26 mouse cellular contexts compared by ENCODE assay signal in the genomic region with DNA sequence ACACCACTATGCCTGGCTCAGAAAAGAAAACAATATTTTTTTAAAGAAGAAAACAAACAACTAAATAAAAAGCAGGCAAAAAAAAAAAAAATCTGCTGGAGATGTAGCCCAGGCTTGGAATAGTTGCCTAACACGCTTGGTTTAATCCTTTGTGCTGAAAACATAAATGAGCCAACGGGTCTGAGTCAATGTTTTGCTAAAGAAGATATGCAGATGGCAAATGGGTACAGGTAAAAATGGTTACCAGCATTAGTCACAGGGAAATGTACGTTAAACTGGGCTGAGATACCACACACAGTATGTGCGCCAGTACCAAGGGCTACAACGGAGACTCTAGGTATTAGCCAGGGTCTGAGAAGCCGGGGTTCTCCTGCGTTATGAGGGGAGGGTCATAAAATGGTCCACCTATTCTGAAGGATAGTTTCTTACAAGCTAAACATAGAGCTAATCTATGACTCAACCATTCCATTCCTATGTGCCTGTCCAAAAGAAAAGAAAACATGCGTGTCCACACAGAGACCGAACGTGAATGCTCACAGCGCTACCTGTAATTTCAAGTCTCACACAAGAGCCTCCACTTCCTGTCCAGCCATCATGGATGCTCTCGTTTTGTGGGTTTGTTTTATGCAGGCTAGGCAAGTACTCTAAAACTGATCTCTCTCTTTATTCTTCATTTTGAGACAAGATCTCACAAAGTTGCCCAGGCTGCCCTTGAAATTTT. TPM values are rescaled to one million over a fixed set of nuclear protein-coding genes. Genes with fewer than 3 reads are reported as not detected.
DNase-seq lines count a peak whose midpoint lies in the region; ATAC-seq lines count a peak whose summit lies in the region.
"Had no signal": no experiment of that assay in that cellular context is flagged by ENCODE, and none has a peak within 500 bp of the region (broad histone marks: within the 10 kb centered on the region; RNA-seq: fewer than 3 reads in every experiment).

No protein-coding gene starts in this region.

- H3K9me3 ChIP-seq in forebrain, embryonic 10.5 days = no peaks in the 10 kb centered on the region
- H3K9me3 ChIP-seq: embryonic facial prominence, embryonic 10.5 days; embryonic facial prominence, embryonic 12.5 days; forebrain, embryonic 12.5 days; G1E had no signal

- H3K27me3 ChIP-seq in forebrain, embryonic 10.5 days (ENCODE audit: poor library complexity, severe bottlenecking) = no peaks in the 10 kb centered on the region
- H3K27me3 ChIP-seq: embryonic facial prominence, embryonic 12.5 days; forebrain, embryonic 12.5 days had no signal

- no peak overlapping the region for H3K4me3 ChIP-seq in forebrain, embryonic 10.5 days
- H3K4me3 ChIP-seq: embryonic facial prominence, embryonic 10.5 days; embryonic facial prominence, embryonic 12.5 days; forebrain, embryonic 12.5 days had no signal

- peak; percentile 47; the same call in 1 of the 2 replicates for ATAC-seq in frontal cortex, adult (ENCODE audit: low TSS enrichment)
- ATAC-seq: activated CD4-positive, CD25-positive, alpha-beta regulatory T cell, adult 4 months; CD4-positive, CD25-positive, alpha-beta regulatory T cell, adult 4 months; forebrain, embryonic 14.5 days; forebrain, embryonic 16.5 days; Patski had no signal

- no peak for DNase-seq in frontal cortex, adult 2 months (ENCODE audit: extremely low spot score in 1 of 2, low spot score in 1 of 2)
- peak; percentile 43 to 44 for DNase-seq in urinary bladder, adult 18-20 months (ENCODE audit: low spot score in 2 of 2)
- no peak for DNase-seq in urinary bladder, adult 2 months (ENCODE audit: low spot score)
- peak; percentile 52 to 53 for DNase-seq in urinary bladder, postnatal 36 days (ENCODE audit: low spot score in 2 of 2)
- DNase-seq in urinary bladder, postnatal 25 days (ENCODE audit: low spot score) = no peak
- no peak for DNase-seq in forebrain, embryonic 10.5 days (ENCODE audit: extremely low spot score, low spot score)
- DNase-seq: adrenal gland, adult 8-10 months; adrenal gland, postnatal 14 days; adrenal gland, postnatal 36 days; B cell, adult 2 months; cerebellum, adult 11 months; cerebellum, adult 18-20 months; cerebellum, adult 8-10 months; cerebellum, adult 9-11 months; cerebellum, postnatal 14 days; cerebellum, postnatal 36 days had no signal

- 88% methylated on average over 12 of the region's 12 CpGs for WGBS in forebrain, embryonic 10.5 days

- no peaks in the 10 kb centered on the region for H3K36me3 ChIP-seq in forebrain, embryonic 10.5 days (replicated peaks)
- H3K36me3 ChIP-seq: embryonic facial prominence, embryonic 10.5 days; embryonic facial prominence, embryonic 12.5 days; forebrain, embryonic 12.5 days; G1E had no signal

- peaks cover 4% of the 10 kb centered on the region for H3K4me1 ChIP-seq in forebrain, embryonic 10.5 days
- H3K4me1 ChIP-seq: forebrain, embryonic 12.5 days had no signal

- no peak overlapping the region for H3K27ac ChIP-seq in forebrain, embryonic 10.5 days
- H3K27ac ChIP-seq: embryonic facial prominence, embryonic 10.5 days; embryonic facial prominence, embryonic 12.5 days; forebrain, embryonic 12.5 days had no signal

RNA-seq across cellular contexts. Expression of a gene that starts 36.1 kb away (rescaled TPM):
- 12.5 and 15.2 TPM in 2 replicates for polyA plus RNA-seq in frontal cortex, adult 2 months (2012; rRNA removed)
- 2.3 and 3.4 TPM in 2 replicates for polyA plus RNA-seq in urinary bladder, adult 2 months (2012; rRNA removed)
- polyA plus RNA-seq in forebrain, embryonic 10.5 days (2016; fragmentation: Nextera tagmentation; extraction: Ambion mirVana) = 0.31 and 0.36 TPM in 2 replicates
- polyA plus RNA-seq: activated CD4-positive, CD25-positive, alpha-beta regulatory T cell, adult 4 months; CD4-positive, CD25-positive, alpha-beta regulatory T cell, adult 4 months; G1E had no signal

RNA-seq across cellular contexts. Expression of a gene that starts 37.1 kb away (rescaled TPM):
- polyA plus RNA-seq in frontal cortex, adult 2 months (2012; rRNA removed) = 2.0 and 2.2 TPM in 2 replicates
- 4.1 and 4.2 TPM in 2 replicates for polyA plus RNA-seq in urinary bladder, adult 2 months (2012; rRNA removed)
- polyA plus RNA-seq in forebrain, embryonic 10.5 days (2016; fragmentation: Nextera tagmentation; extraction: Ambion mirVana) = 12.3 and 14.6 TPM in 2 replicates
- polyA plus RNA-seq: activated CD4-positive, CD25-positive, alpha-beta regulatory T cell, adult 4 months; CD4-positive, CD25-positive, alpha-beta regulatory T cell, adult 4 months; G1E had no signal

Comparison
In these comparisons a context has a peak if more than half of its experiments do, and no peak if none do; other contexts are left out.
1. DNase-seq: peak in urinary bladder, adult 18-20 months (2 of 2) and urinary bladder, postnatal 36 days (2 of 2); none in frontal cortex, adult 2 months (0 of 2), urinary bladder, adult 2 months (single experiment), urinary bladder, postnatal 25 days (single experiment) and forebrain, embryonic 10.5 days (single experiment).